50 mouse cellular contexts compared by ENCODE assay signal in the genomic region with DNA sequence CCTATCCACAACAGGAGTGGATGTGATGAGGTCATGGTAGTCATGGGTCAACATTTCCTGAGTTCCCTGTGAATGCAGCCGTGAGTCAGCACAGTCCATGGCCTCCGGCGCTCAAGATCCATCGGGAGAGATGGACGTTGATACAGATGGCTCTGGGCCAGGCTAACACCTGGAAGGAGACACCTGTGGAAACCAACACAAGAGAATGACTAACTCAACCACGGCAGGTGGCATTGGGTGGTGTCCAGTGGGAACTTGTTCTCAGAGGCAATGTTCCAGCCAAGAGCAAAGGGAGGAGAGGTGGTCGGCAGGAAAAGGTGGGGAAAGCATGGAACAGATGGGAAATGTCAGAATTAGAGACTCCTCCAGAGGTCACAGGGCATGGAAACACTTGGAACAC. TPM values are rescaled to one million over a fixed set of nuclear protein-coding genes. Genes with fewer than 3 reads are reported as not detected.
"Had no signal": no experiment of that assay in that cellular context is flagged by ENCODE, and none has a peak within 500 bp of the region (broad histone marks: within the 10 kb centered on the region; RNA-seq: fewer than 3 reads in every experiment).

No protein-coding gene starts in this region.

- H3K9me3 ChIP-seq: heart, embryonic 12.5 days; heart, embryonic 13.5 days; heart, embryonic 15.5 days; hindbrain, embryonic 10.5 days; hindbrain, embryonic 12.5 days; hindbrain, embryonic 13.5 days; hindbrain, embryonic 15.5 days; intestine, embryonic 15.5 days; kidney, embryonic 15.5 days had no signal

- H3K27ac ChIP-seq: heart, embryonic 13.5 days; heart, embryonic 15.5 days; hindbrain, embryonic 10.5 days; hindbrain, embryonic 12.5 days; hindbrain, embryonic 13.5 days; hindbrain, embryonic 14.5 days; hindbrain, embryonic 15.5 days; hindbrain, postnatal 0 days; intestine, embryonic 15.5 days; kidney, embryonic 15.5 days; kidney, postnatal 0 days; layer of hippocampus, adult 2 months; left cerebral cortex, adult 2 months had no signal

- H3K4me3 ChIP-seq: heart, embryonic 12.5 days; heart, embryonic 13.5 days; heart, embryonic 15.5 days; hindbrain, embryonic 10.5 days; hindbrain, embryonic 12.5 days; hindbrain, embryonic 13.5 days; hindbrain, embryonic 15.5 days; intestine, embryonic 15.5 days; kidney, embryonic 15.5 days; layer of hippocampus, adult 2 months; left cerebral cortex, adult 2 months had no signal

- ATAC-seq: hindbrain, embryonic 16.5 days; hindbrain, postnatal 0 days; inflammation-experienced regulatory T-cells, adult 6 months; intestine, embryonic 15.5 days; intestine, embryonic 16.5 days; intestine, postnatal 0 days had no signal

- H3K4me2 ChIP-seq: heart, embryonic 11.5 days; heart, embryonic 12.5 days; heart, embryonic 13.5 days; heart, embryonic 15.5 days; hindbrain, embryonic 12.5 days; hindbrain, embryonic 13.5 days; hindbrain, embryonic 14.5 days; hindbrain, embryonic 15.5 days; intestine, embryonic 15.5 days; kidney, embryonic 15.5 days had no signal

- DNase-seq: heart, postnatal 10 days; heart, postnatal 14 days; heart, postnatal 36 days; heart, postnatal 4 days; kidney, adult 11 months; kidney, adult 18-20 months; kidney, adult 2 months; kidney, adult 8-10 months; kidney, adult 9 months; kidney, postnatal 10 days; kidney, postnatal 14 days; kidney, postnatal 25 days; kidney, postnatal 36 days; kidney, postnatal 4 days; layer of hippocampus, adult 9-11 months; layer of hippocampus, postnatal 36 days had no signal

- H3K9ac ChIP-seq: heart, embryonic 12.5 days; heart, embryonic 13.5 days; heart, embryonic 15.5 days; hindbrain, embryonic 12.5 days; hindbrain, embryonic 13.5 days; hindbrain, embryonic 14.5 days; hindbrain, embryonic 15.5 days; intestine, embryonic 15.5 days; kidney, embryonic 15.5 days had no signal

- H3K36me3 ChIP-seq: heart, embryonic 12.5 days; heart, embryonic 13.5 days; heart, embryonic 15.5 days; hindbrain, embryonic 10.5 days; hindbrain, embryonic 12.5 days; hindbrain, embryonic 13.5 days; hindbrain, embryonic 15.5 days; intestine, embryonic 15.5 days; kidney, embryonic 15.5 days had no signal

- H3K27me3 ChIP-seq: heart, embryonic 12.5 days; heart, embryonic 13.5 days; heart, embryonic 15.5 days; hindbrain, embryonic 12.5 days; hindbrain, embryonic 13.5 days; hindbrain, embryonic 15.5 days; intestine, embryonic 15.5 days; kidney, embryonic 15.5 days had no signal

- H3K4me1 ChIP-seq: heart, embryonic 12.5 days; heart, embryonic 13.5 days; heart, embryonic 15.5 days; hindbrain, embryonic 10.5 days; hindbrain, embryonic 12.5 days; hindbrain, embryonic 13.5 days; hindbrain, embryonic 15.5 days; intestine, embryonic 15.5 days; kidney, embryonic 15.5 days had no signal

RNA-seq across cellular contexts. Expression of gene Klk6, which starts 2.7 kb away (rescaled TPM):
- total RNA-seq: heart, postnatal 10 days; heart, postnatal 14 days; heart, postnatal 36 days; heart, postnatal 4 days; hematopoietic stem cell, adult 5-6 weeks; hindbrain, postnatal 0 days; layer of hippocampus, postnatal 10 days; layer of hippocampus, postnatal 14 days; layer of hippocampus, postnatal 25 days had no signal
- polyA plus RNA-seq: heart, embryonic 11.5 days; heart, embryonic 12.5 days; heart, embryonic 13.5 days; heart, embryonic 14.5 days; heart, embryonic 15.5 days; heart, embryonic 16.5 days; heart, postnatal 0 days; hindbrain, embryonic 10.5 days; hindbrain, embryonic 11.5 days; hindbrain, embryonic 12.5 days; hindbrain, embryonic 13.5 days; hindbrain, embryonic 14.5 days; hindbrain, embryonic 15.5 days; hindbrain, embryonic 16.5 days; hindbrain, postnatal 0 days; intestine, embryonic 15.5 days; intestine, embryonic 16.5 days; intestine, postnatal 0 days; kidney, adult 2 months; kidney, embryonic 14.5 days; kidney, embryonic 16.5 days; kidney, postnatal 0 days; large intestine, adult 2 months had no signal

RNA-seq across cellular contexts. Expression of gene Klk7, which starts 10.5 kb away (rescaled TPM):
- total RNA-seq: heart, postnatal 10 days; heart, postnatal 4 days; hindbrain, postnatal 0 days; left cerebral cortex, adult 18-20 months; left cerebral cortex, adult 2 months had no signal
- polyA plus RNA-seq: heart, embryonic 15.5 days; heart, embryonic 16.5 days; heart, postnatal 0 days; hindbrain, embryonic 10.5 days; hindbrain, embryonic 12.5 days; hindbrain, embryonic 13.5 days; hindbrain, embryonic 14.5 days; hindbrain, embryonic 15.5 days; hindbrain, embryonic 16.5 days; intestine, embryonic 15.5 days; intestine, embryonic 16.5 days; intestine, postnatal 0 days; kidney, adult 2 months; kidney, embryonic 14.5 days; kidney, embryonic 15.5 days; kidney, postnatal 0 days; large intestine, adult 2 months had no signal

RNA-seq across cellular contexts. Expression of gene Klk5, which starts 20.2 kb away (rescaled TPM):
- total RNA-seq: heart, postnatal 10 days; heart, postnatal 14 days; heart, postnatal 36 days; heart, postnatal 4 days; hematopoietic stem cell, adult 5-6 weeks; hindbrain, postnatal 0 days; layer of hippocampus, adult 18-20 months; layer of hippocampus, adult 2 months; layer of hippocampus, adult 8-10 months; layer of hippocampus, postnatal 10 days; layer of hippocampus, postnatal 14 days; layer of hippocampus, postnatal 25 days; layer of hippocampus, postnatal 36 days; left cerebral cortex, adult 18-20 months; left cerebral cortex, adult 2 months had no signal
- polyA plus RNA-seq: heart, embryonic 11.5 days; heart, embryonic 12.5 days; heart, embryonic 13.5 days; heart, embryonic 14.5 days; heart, embryonic 15.5 days; heart, embryonic 16.5 days; heart, postnatal 0 days; hindbrain, embryonic 13.5 days; hindbrain, embryonic 14.5 days; hindbrain, embryonic 15.5 days; hindbrain, embryonic 16.5 days; hindbrain, postnatal 0 days; inflammation-experienced regulatory T-cells, adult 6 months; intestine, embryonic 14.5 days; intestine, embryonic 15.5 days; intestine, embryonic 16.5 days; intestine, postnatal 0 days; kidney, adult 2 months; kidney, embryonic 14.5 days; kidney, embryonic 15.5 days; kidney, embryonic 16.5 days; kidney, postnatal 0 days; large intestine, adult 2 months had no signal

RNA-seq across cellular contexts. Expression of gene Klk9, which starts 29.9 kb away (rescaled TPM):
- total RNA-seq: heart, postnatal 10 days; heart, postnatal 14 days; heart, postnatal 36 days; heart, postnatal 4 days; hematopoietic stem cell, adult 5-6 weeks; hindbrain, postnatal 0 days; layer of hippocampus, adult 18-20 months; layer of hippocampus, adult 2 months; layer of hippocampus, postnatal 10 days; layer of hippocampus, postnatal 36 days; left cerebral cortex, adult 18-20 months; left cerebral cortex, adult 2 months had no signal
- polyA plus RNA-seq: heart, embryonic 11.5 days; heart, embryonic 12.5 days; heart, embryonic 14.5 days; heart, embryonic 15.5 days; heart, postnatal 0 days; hindbrain, embryonic 12.5 days; hindbrain, embryonic 14.5 days; hindbrain, postnatal 0 days; inflammation-experienced regulatory T-cells, adult 6 months; intestine, embryonic 14.5 days; intestine, embryonic 15.5 days; intestine, embryonic 16.5 days; intestine, postnatal 0 days; kidney, adult 2 months; kidney, embryonic 14.5 days; kidney, embryonic 16.5 days; large intestine, adult 2 months had no signal
